Mouse (Mus musculus) layer of hippocampus, postnatal 10 days (tissue): ENCODE measurements around the gene Gm37419. TPM values are rescaled to one million over a fixed set of nuclear protein-coding genes. Genes with fewer than 3 reads are reported as not detected.

Experiments used
- DNase-seq, 2 experiments: peaks; one replicate each; pipeline ENCODE4 v3.0.0; 2021; ENCODE audit warnings: low spot score in 2 of 2
- long read RNA-seq: library from polyadenylated mRNA; stranded (forward); transcript quantifications from one replicate; pipeline ENCODE4 v2.0.0, GENCODE M21; 2023
- total RNA-seq, 2 experiments: library from RNA; stranded (reverse); gene quantifications; 2 replicates each; pipeline ENCODE4 v1.2.3; 2021

The Gm37419 gene
- not detected for total RNA-seq
- long read RNA-seq, result 0 reads

DNA sequence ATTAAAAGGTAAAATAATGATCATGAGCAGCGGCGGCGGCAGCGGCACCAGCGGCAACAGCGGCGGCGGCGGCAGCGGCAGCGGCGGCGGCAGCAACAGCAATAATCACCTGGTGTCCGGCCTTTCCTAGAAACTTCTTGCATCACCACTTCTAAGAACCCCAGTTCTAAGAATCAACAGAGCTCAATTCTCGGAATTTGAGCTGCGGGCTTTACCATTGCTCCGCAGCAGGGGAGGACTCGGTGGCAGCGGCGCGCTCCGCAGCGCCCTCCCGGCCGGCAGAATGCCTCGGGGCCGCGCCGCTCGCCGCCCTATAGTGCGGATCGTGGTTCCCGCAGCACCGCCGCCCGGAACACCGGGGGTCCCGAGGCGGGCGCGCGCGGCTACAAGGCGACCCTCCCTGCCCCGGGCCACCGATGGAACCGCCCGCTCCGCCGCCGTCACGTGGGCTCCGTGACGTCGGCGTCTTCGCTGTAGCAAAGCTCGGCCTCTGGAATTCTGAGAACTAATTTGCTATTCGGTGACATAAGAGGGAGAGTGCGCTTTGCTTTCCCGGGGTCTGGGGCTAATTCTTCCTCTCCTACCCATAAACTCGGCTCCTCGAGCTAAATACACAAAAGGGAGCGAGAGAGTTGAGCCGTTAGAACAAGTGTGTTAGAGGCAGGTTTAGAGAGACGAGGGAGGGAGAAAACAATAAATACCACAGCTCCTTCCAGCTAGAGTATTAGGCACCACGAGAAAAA is at the start of gene Gm37419, which contains the start of gene Bcl6:
TSS of gene Gm37419 (plus strand) at position 17 of the 743 bp plus-strand sequence.
TSS of gene Bcl6 (minus strand) at position 387 of the 743 bp plus-strand sequence.
- DNase-seq, result peak; percentile 80 to 85

DNA sequence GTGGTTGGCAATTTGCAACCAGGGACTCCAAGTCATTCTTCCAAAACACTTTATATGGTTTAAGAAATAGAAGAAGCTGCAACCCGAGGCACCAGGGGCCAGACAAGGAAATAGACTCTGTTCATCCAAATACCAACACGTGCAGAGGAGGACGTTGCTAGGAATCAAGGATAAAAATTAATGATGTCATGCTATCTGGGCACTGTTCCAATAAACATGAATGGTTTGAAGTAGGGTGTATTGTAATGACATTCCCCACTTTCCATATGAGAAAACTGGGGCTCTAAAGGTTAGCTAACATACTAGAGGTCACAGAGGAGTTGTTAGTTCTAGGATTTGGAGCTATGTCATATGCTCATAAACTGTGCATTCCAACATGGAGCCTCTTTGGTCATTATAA is 43.5 kb upstream of the Gm37419 start:
- no peak for DNase-seq

DNA sequence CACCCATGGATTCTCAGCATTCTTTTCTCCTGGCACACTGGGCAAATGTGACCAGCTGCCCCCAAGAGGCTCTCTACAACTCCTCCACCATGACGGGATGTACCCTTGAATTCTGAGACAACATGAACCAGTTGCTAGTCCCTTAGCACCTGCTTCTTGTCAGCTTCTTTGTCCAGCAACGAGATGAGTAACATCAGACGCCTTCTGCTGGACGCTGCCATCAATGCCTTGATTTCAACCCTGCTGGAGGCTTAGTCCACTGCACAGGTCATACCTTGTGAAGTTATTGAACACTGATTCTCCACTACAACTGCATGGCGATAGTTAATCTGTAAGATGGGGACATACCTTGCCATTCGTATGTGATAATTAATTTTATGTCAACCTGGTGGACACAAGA is 40.6 kb upstream of the Gm37419 start:
- no peak for DNase-seq

DNA sequence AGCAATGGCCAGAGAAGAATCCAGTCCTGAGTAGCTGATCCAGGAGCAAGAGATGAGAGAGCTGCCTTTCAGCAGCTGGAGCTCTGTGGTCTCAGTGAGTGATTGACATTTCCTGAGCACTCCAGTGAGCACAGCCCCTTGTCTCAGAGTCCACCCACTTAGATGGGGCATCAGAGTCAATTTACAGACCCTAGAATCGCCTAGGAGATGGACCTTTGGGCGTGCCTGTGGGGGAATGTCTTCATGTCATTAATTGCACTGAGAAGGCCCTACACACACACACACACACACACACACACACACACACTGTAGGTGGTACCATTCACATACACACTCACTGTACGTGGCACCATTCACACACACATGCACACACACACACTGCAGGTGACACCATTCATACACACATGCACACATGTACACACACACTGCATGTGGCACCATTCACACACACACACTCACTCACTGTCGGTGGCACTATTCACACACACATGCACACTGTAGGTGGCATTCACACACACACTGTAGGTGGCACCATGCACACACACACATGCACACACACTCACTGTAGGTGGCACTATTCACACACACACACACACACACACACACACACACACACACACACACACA is 36.1 kb upstream of the Gm37419 start:
- no peak for DNase-seq

DNA sequence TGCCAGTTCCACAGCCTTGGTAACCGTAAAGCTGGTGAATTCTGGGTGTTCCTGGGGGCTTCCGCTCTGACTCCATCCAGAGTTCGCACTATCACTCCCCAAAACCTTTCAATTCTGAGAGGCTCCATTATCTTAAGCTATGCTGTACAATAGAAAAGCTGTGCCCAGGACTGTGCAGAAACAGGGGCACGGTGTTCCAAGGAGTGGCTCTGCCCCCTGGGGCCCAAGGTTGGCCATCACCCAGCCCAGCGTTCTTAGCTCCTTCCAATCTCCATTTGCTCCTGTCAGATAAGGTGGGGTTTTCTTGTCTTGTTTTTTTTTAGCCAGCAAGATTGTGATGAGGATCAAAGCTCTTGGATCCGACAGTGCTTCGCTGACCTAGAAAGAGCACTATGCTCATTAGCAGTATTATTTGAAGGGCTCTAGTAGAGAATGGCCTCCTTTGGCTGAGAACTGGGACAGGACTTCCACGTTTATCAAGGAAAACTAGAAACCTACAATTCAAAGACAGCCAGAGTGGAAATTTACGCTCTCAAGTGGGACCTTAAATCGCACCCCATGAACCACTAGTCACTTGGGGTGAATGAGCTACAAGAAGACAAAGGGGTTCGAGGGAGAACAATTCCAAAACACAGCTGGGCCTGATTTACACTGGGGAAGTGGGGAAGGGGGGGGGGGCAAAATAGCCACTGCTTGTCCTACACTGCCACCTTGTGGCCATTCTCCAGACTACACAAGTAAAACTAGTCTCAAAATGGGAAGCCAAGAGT is 34.9 kb upstream of the Gm37419 start:
- DNase-seq, result peak; percentile 68 to 78

DNA sequence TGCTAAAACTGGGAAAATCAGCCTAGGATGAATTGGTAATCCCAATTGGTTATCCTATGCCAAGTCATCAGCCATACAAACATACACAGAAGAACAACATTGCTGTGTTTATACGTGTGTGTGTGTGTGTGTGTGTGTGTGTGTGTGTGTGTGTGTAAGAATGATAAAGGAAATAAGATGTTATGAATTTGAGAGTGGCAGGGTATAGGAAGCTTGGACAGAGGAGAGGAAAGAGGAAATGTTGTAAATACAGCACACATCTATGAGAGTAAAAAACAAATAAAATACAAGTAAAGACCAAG is 34.4 kb upstream of the Gm37419 start:
- DNase-seq, result no peak

DNA sequence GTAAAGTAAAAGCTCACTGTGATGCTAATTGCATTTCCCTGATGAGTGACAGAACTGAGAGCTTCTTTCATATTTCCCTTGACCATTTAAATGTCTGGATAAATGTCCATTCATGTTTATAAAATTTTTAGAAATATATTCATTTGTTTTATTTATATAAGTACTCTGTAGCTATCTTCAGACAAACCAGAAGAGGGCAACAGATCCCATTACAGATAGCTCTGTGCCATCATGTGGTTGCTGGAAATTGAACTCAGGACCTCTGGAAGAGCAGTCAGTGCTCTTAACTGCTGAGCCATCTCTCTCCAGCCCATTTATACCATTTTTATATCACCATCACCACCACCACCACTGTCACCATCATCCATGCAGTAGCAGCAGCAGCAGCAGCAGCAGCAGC is 29.3 kb upstream of the Gm37419 start:
- no peak for DNase-seq

DNA sequence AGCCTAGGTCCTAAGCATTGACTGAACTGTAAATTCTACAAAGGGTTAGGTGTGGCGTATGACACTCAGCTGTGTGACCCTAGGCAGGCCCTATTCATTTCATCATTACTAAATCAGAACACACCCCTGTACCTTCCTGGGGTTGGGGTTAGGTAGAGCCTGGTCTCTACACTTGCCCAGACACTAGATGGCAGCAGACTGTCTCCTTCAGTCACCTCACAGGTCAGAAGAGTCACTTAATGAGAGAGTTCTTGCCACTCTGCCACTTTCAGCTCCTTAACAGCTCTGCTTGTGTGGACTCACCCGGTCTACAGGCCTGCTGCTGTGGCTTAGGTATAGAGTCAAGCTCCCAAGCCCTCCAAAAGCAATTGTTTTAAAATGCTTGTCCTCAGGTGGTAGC is 25.9 kb upstream of the Gm37419 start:
- no peak for DNase-seq

DNA sequence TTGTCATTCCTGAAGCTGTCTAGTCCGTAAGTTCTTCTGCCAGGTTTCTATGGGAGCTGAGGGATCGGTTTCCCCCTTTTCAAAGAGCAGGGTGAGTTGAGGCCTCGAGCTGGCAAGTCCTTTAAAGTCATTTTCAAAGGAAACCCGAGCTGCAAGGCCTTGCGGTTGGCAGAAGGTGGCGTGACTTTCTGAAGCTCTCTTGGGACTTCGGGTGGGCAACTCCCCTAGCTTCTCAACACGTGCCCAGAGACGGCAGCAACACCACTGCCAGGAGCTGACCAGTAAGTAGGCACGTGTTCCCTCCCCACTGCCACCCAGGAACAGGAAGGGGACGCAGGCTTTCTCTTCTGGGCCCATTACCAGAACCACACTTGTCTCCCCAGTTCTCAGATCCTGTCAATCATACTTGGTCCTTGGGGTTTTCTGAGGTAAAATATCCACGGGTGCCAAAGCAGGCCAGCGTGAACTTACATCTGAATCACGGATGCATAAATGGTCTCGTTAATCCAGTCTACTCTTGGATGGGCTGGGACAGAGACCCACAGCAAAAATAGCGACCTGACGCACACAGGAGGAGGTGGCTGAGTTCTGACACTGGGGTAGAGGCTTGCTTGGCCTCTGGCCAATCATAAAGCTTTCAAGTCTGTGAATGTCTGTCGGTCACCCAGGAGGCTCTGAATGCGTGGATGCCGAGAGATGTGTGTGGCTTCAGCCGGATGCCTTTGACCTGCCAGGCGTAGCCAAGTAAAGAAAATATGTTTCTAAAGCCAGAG is 24.2 kb upstream of the Gm37419 start:
- DNase-seq, result peak in 1 of 2 experiments; percentile 58

DNA sequence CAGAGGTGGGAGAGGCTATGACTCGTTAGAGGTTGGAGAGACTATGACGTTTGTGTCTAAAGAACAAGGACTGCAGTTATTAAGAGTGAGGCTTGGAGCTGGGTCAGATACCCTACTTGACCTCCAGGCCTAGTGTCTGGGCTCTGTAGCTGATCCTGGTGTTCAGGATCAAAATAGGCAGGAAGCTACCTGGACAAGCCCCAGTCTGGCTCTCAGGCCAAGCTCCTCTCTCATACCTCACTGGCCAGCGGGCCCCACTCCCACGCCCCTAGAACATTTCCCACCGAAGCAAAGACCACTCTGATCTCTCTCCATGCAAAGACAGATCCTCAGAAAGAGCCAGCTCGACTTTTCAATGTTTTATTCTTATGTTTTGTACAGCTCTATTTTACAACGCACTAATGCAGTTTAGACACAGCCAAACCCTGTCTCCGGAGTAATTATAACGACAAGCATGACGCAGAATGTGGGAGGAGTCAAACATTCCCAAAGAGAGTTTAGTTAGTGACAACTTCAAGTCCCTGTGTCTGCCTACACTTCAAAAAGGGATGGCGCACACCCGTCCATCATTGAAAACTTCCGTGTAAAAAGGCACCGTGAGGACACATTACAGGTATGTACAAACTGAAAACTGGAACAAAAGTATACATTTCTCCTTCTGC is 23.4 kb upstream of the Gm37419 start:
- DNase-seq, result no peak

DNA sequence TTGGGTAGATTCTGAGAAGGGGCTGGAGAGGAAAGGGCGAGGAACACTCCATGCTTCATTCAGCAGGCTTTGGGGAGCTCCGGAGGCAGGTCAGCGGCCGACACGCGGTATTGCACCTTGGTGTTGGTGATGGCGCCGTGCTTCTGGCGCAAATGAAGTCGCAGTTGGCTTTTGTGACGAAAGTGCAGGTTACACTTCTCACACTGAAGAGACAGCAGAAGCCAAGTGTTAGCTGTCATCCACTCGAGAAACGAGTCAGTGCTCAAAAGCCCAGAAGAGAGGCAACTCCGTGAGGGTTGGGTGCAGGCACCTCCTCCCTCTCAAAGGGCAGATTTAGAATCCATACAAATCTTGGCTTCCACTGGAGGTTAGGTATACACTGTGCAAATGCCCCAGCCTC is 22.2 kb upstream of the Gm37419 start:
- no peak for DNase-seq

DNA sequence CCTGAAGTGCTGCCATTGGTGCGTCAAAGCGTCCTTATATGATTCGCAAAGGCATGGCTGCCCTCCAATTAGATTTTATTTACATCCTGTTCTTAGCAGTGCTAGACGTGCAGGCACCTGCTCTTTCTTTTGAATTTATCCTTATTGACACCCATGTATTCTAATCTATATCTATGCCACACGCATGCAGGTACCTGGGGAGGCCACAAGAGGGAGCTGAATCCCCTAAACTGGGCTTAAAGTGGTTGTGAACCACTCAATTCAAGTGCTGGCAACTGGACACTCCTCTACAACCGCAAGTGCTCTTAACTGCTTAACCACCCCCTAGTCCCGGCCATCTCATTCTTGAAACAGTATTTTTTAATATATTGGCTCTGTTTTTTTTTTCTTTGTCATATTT is 21.0 kb upstream of the Gm37419 start:
- no peak for DNase-seq

DNA sequence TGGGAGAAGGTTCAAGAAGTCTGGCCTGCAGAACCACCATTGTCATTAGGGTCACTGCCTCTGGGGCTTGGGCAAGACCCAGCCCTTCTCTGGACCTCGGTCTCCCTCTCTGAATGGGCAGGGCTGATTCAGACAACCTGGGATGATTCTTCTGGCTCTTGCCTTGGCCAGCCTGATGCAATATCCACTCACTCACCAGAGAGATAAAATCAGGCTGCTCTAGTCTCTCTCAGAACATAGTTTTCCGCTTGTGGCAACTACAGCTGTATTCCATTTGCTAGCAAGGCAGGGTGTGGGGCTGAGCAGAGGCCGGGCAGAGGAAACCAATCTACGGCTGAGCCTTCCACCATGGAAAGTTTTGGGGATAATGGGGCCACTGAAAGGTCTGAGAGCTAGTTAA is 19.4 kb upstream of the Gm37419 start:
- no peak for DNase-seq

DNA sequence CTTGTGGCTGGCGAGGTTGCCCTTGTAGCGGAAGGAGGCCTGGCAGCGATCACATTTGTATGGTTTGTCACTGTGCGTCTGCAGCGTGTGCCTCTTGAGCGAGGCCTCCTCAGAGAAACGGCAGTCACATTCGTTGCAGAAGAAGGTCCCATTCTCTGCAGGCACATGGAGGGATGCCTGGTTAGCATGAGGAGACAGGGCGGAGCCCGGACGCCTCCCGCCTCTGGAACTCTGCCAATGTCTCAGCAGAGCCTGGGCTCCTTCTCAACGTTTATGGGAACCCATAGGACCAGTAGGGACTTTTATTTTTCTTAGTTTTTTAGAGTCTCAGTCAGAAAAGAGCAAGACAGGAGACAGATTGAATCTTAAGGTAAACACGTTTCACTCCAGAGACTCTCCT is 18.4 kb upstream of the Gm37419 start:
- no peak for DNase-seq

DNA sequence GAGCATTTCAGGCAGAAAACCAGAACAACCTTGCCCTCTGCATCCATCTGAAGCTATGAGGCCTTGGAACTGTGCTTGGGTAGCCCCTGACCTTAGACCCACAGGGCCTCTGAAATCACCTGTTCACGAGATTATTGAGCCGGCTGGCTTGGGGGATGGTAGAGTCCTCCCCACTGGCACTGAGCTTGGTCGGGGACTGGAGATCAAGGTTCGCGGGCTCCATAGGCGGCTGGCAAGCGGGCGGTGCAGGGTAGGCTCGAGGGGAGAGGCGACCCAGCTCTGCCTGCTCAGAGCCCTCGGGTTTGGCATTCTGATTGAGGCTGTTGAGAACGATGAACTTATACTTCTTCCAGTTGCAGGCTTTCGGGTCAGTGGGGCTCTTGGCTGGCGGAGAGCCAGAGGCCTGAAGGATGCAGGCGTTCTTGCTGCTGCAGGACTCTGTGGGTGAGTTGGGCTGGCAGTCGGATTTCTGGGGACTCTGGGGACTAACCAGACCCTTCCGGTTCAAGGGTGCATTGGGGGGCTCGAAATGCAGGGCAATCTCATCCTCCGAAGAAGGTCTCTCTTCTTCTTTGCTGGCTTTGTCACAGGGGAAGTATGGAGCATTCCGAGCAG is 16.0 kb upstream of the Gm37419 start:
- DNase-seq, result no peak

DNA sequence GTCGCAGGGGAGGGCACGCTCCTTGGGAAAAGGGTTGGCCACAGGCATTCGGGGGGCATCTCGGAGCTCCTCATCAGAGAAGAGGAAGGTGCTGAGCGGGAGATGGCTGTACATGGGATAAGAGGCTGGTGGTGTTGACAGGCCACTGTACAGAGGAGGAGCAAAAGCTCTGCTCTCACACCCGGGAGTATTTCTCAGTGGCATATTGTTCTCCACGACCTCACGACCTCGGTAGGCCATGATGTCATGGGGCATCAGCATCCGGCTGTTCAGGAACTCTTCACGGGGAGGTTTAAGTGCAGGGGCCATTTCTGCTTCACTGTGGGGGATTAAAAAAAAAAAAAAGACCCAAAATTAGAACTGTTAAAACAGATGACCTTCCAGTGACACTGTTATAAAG is 15.4 kb upstream of the Gm37419 start:
- DNase-seq, result no peak

DNA sequence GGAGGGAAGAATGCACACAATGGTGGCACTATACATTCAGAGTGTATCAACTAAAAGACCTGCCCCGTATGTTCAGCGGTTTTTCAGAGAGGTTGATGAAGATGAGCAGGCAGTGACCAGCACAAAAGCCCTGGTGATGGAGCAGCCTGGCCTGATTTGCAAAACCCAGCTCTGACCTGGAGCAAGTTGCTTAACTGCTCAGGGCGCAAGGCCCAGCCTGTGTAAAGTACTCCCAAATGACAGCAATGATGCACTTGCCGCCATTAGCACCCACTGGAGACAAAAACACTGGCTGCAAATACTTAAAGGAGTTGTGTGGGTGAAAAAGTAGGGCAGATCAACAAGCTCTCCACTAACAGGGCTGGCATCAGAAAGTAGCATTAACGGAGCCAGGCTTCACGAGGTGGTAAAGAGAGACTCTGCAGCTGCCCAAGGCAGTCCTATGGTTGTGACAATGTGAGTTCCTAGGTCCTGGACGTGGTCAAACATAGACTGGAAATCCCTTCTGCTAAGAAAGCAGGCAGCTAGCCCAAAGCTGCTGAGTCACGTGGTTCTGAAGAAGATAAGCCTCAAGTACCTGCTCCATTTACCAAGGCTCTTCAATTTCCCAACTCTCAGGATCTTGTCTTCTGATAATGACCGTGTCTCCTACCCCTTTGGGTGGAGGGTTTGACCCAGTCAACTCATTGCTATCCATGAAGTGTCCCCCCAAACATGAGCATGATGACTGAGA is 14.5 kb upstream of the Gm37419 start:
- DNase-seq, result no peak

DNA sequence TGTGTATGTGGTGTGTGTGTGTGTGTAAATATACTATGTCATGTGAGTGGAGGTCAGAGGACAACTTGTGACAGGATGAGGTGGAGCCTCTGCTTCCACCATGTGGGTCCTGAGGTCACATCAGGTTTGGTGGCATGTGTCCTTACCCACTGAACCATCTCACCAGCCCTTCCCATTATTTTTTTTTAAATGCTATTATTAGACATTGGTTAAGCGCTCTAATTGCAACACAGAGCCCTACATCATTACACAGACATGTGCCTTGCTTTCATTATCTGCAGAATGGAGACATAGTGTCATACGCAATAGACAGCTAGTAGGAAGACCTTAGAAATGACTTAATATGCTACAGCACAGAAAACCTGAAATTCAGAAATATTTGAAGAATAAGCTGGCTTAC is 12.1 kb upstream of the Gm37419 start:
- DNase-seq, result no peak

DNA sequence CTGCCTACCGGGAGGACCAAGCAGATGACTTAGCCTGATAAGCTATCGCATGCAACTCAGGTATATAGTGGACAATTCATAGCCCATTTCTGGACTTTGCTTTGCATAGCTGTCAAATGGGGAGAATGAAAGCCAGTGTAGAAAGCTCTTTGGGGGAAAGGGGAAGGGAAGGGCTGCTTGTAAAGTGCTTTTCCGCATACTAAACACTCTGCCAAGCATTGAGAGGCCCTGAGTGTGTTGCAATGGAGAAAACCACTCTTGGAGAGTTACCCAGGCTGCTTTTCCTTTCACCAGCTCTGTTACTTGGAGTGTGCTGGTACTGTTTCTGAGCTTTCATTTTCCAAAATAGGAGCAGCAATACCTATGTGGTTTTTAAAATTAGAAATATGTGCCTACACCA is 10.6 kb upstream of the Gm37419 start:
- DNase-seq, result no peak

DNA sequence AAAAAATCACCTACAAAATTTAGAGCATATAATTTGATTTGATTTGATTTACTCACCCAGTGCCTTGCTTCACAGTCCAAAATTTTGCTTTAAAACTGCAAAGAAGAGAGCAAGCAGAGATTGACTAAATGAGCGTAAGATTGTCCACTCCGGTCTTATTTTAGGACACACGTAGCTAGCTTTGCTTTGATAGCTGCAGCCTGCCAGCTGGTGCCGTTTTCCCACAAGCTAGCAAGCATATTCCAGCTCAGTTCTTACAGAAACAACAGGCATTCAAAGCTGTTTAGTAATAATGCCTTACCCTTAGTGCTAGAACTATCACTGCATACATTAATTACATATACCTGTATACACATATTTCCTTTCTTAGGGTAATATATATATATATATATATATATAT is 9.8 kb upstream of the Gm37419 start:
- DNase-seq, result no peak
